Mouse (Mus musculus) myocyte (in vitro differentiated cells): ENCODE measurements around the gene Kifc3. TPM values are rescaled to one million over a fixed set of nuclear protein-coding genes. Genes with fewer than 3 reads are reported as not detected.

Experiments used
- H3K27me3 ChIP-seq: one replicate; pipeline ENCODE4 v1.6.1; 2011; ENCODE audit not compliant: control insufficient read depth, insufficient read depth, insufficient read length
- H3K36me3 ChIP-seq: one replicate; pipeline ENCODE4 v1.6.1; 2011; ENCODE audit not compliant: control insufficient read depth, insufficient read depth
- H3K4me2 ChIP-seq: one replicate; pipeline ENCODE4 v1.6.1; 2011; ENCODE audit warnings: low read depth, control low read depth
- H3K4me3 ChIP-seq: one replicate; pipeline ENCODE4 v1.5.1; 2011; ENCODE audit warnings: mild to moderate bottlenecking, control low read depth, moderate library complexity
- H3K79me2 ChIP-seq: one replicate; pipeline ENCODE4 v1.6.1; 2011; ENCODE audit not compliant: control insufficient read depth, insufficient read depth
- H3ac ChIP-seq: one replicate; pipeline ENCODE4 v1.6.1; 2011; ENCODE audit not compliant: control insufficient read depth, insufficient read length
- CEBPB ChIP-seq: IDR thresholded peaks from 2 replicates; pipeline ENCODE4 v1.6.1; 2011; ENCODE audit warnings: mild to moderate bottlenecking, moderate library complexity; ENCODE audit not compliant: poor library complexity, insufficient read depth, severe bottlenecking
- E2F4 ChIP-seq: IDR thresholded peaks from one replicate; pipeline ENCODE4 v1.6.1; 2011; ENCODE audit warnings: mild to moderate bottlenecking, control low read depth, moderate library complexity; ENCODE audit not compliant: insufficient read depth
- MAX ChIP-seq: IDR thresholded peaks from one replicate; pipeline ENCODE4 v1.6.1; 2011; ENCODE audit warnings: low read depth, mild to moderate bottlenecking, control low read depth
- MYOD1 ChIP-seq, 3 experiments: IDR thresholded peaks; one replicate each; pipeline ENCODE4 v1.6.1; 2011; ENCODE audit warnings: control low read depth in 2 of 3, low read depth in 2 of 3, mild to moderate bottlenecking in 2 of 3, moderate library complexity in 1 of 3; ENCODE audit not compliant: insufficient read length in 2 of 3, control insufficient read depth in 1 of 3
- MYOG ChIP-seq, 3 experiments: IDR thresholded peaks; one replicate each; pipeline ENCODE4 v1.6.1; 2011; ENCODE audit warnings: control low read depth in 2 of 3, low read depth in 2 of 3, mild to moderate bottlenecking in 2 of 3; ENCODE audit not compliant: insufficient read length in 2 of 3, control insufficient read depth in 1 of 3, insufficient read depth in 1 of 3
- POLR2A ChIP-seq: IDR thresholded peaks from one replicate; pipeline ENCODE4 v1.6.1; 2011; ENCODE audit warnings: low read depth, mild to moderate bottlenecking, control low read depth, moderate library complexity; ENCODE audit not compliant: insufficient read length
- POLR2AphosphoS2 ChIP-seq: IDR thresholded peaks from one replicate; pipeline ENCODE4 v1.6.1; 2011; ENCODE audit warnings: low read depth, control low read depth; ENCODE audit not compliant: insufficient read length
- REST ChIP-seq: IDR thresholded peaks from one replicate; pipeline ENCODE4 v1.6.1; 2011; ENCODE audit warnings: mild to moderate bottlenecking, control low read depth, moderate library complexity; ENCODE audit not compliant: insufficient read depth, insufficient read length
- SRF ChIP-seq: IDR thresholded peaks from one replicate; pipeline ENCODE4 v1.6.1; 2011; ENCODE audit warnings: low read depth; ENCODE audit not compliant: control insufficient read depth, insufficient read length
- TCF12 ChIP-seq: IDR thresholded peaks from one replicate; pipeline ENCODE4 v1.6.1; 2011; ENCODE audit warnings: mild to moderate bottlenecking, control low read depth; ENCODE audit not compliant: poor library complexity, insufficient read depth, severe bottlenecking
- TCF3 ChIP-seq: IDR thresholded peaks from one replicate; pipeline ENCODE4 v1.6.1; 2011; ENCODE audit warnings: low read depth, control low read depth; ENCODE audit not compliant: insufficient read length
- USF1 ChIP-seq: IDR thresholded peaks from one replicate; pipeline ENCODE4 v1.6.1; 2011; ENCODE audit warnings: low read depth, mild to moderate bottlenecking, control low read depth, moderate library complexity
- polyA plus RNA-seq: library from polyadenylated mRNA; unstranded; fragments of >200 nt; fragmentation: generic; extraction: Trizol; gene quantifications from one replicate; pipeline ENCODE4 v1.2.1, GENCODE M21; 2012; ENCODE audit warnings: missing spikeins

Kifc3 gene
- 22.6 TPM for polyA plus RNA-seq

- Histone ChIP-seq H3K27me3 (no peaks in the 10 kb centered on the region), H3K79me2 (no peaks in the 10 kb centered on the region), H3K4me3 (no peak within 1 kb of the TSS), H3ac (no peak within 1 kb of the TSS), H3K36me3 (no peaks in the 10 kb centered on the region), H3K4me2 (no peak within 1 kb of the TSS)
- TF ChIP-seq TCF12: no peak
- no peak for TF ChIP-seq SRF
- no peak for TF ChIP-seq MAX
- no peak for TF ChIP-seq MYOG (IDR thresholded peaks at IDR 0.05; ENCODE audit: control insufficient read depth in 1 of 3, insufficient read depth in 1 of 3, insufficient read length in 2 of 3, low read depth in 2 of 3)
- no peak for TF ChIP-seq E2F4
- TF ChIP-seq REST: no peak
- no peak for TF ChIP-seq TCF3
Observed at GRCm38 (mm10) chr8:95202649-95203275, at the start of gene Kifc3. Gene Kifc3, minus strand, starts transcription at chr8:95202812.

- Histone ChIP-seq H3K4me2 (no peak overlapping the region), H3K4me3 (no peak overlapping the region), H3K36me3 (no peaks in the 10 kb centered on the region), H3K79me2 (no peaks in the 10 kb centered on the region), H3ac (no peak overlapping the region), H3K27me3 (no peaks in the 10 kb centered on the region)
- no peak for TF ChIP-seq POLR2A
- no peak for TF ChIP-seq TCF3
- no peak for TF ChIP-seq REST
- no peak for TF ChIP-seq TCF12
- TF ChIP-seq MYOD1 (IDR thresholded peaks at IDR 0.05; ENCODE audit: control insufficient read depth in 1 of 3, insufficient read length in 2 of 3, low read depth in 2 of 3): no peak
- TF ChIP-seq SRF: no peak
- TF ChIP-seq MAX: no peak
- no peak for TF ChIP-seq E2F4
- TF ChIP-seq USF1: no peak
- TF ChIP-seq CEBPB: no peak
- no peak for TF ChIP-seq MYOG (IDR thresholded peaks at IDR 0.05; ENCODE audit: control insufficient read depth in 1 of 3, insufficient read depth in 1 of 3, insufficient read length in 2 of 3, low read depth in 2 of 3)
- TF ChIP-seq POLR2AphosphoS2: no peak
Observed at GRCm38 (mm10) chr8:95252056-95252455, 49.4 kb upstream of the Kifc3 start.

- TF ChIP-seq MYOD1 (IDR thresholded peaks at IDR 0.05; ENCODE audit: control insufficient read depth in 1 of 3, insufficient read length in 2 of 3, low read depth in 2 of 3) (no peak), MAX (no peak), REST (no peak)
- H3K4me3 ChIP-seq: no peak overlapping the region
- H3ac ChIP-seq: no peak overlapping the region
- H3K27me3 ChIP-seq: no peaks in the 10 kb centered on the region
- H3K79me2 ChIP-seq: no peaks in the 10 kb centered on the region
- no peaks in the 10 kb centered on the region for H3K36me3 ChIP-seq
- no peak overlapping the region for H3K4me2 ChIP-seq
Observed at GRCm38 (mm10) chr8:95249847-95250246, 47.2 kb upstream of the Kifc3 start.

DNA sequence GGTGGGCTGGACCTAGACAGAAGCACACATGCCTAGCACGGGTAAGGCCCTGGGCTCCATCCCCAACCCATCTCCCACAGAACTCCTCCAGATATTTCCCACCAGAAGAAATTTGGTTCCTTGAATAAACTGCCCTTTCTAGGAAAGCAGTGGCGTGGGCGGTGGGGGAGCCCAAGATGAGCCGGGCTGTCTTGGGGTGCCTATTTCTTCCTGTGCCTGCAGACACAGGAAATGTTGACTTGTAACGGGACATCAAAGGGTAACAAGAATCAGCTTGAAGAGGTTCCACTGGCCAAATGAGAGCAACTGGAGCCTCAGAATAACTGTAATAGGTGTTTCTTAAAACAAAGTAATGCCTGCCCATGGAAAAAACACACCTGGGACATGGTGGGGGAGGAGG is 44.7 kb upstream of the Kifc3 start:
- H3K4me2 ChIP-seq: no peak overlapping the region
- no peak overlapping the region for H3ac ChIP-seq
- H3K4me3 ChIP-seq: no peak overlapping the region
- no peaks in the 10 kb centered on the region for H3K36me3 ChIP-seq
- H3K27me3 ChIP-seq: no peaks in the 10 kb centered on the region
- H3K79me2 ChIP-seq: no peaks in the 10 kb centered on the region
- no peak for TF ChIP-seq TCF3
- TF ChIP-seq POLR2AphosphoS2: no peak
- TF ChIP-seq REST: no peak
- no peak for TF ChIP-seq MAX
- no peak for TF ChIP-seq E2F4
- TF ChIP-seq USF1: no peak
- no peak for TF ChIP-seq SRF
- no peak for TF ChIP-seq CEBPB
- TF ChIP-seq TCF12: no peak
- TF ChIP-seq MYOG (IDR thresholded peaks at IDR 0.05; ENCODE audit: control insufficient read depth in 1 of 3, insufficient read depth in 1 of 3, insufficient read length in 2 of 3, low read depth in 2 of 3): no peak
- TF ChIP-seq MYOD1 (IDR thresholded peaks at IDR 0.05; ENCODE audit: control insufficient read depth in 1 of 3, insufficient read length in 2 of 3, low read depth in 2 of 3): no peak
- no peak for TF ChIP-seq POLR2A

- no peak overlapping the region for H3K4me2 ChIP-seq
- H3ac ChIP-seq: no peak overlapping the region
- no peak overlapping the region for H3K4me3 ChIP-seq
Observed at GRCm38 (mm10) chr8:95245180-95245579, 42.6 kb upstream of the Kifc3 start.

More at GRCm38 (mm10) chr8:95245180-95245579, 42.6 kb upstream of the Kifc3 start:
- Histone ChIP-seq H3K36me3 (no peaks in the 10 kb centered on the region), H3K79me2 (no peaks in the 10 kb centered on the region), H3K27me3 (no peaks in the 10 kb centered on the region)
- TF ChIP-seq MAX (no peak), REST (no peak)
